Mouse (Mus musculus) liver, embryonic 14.5 days (tissue): Measurements from ENCODE around the gene Ssbp2. TPM values are rescaled to one million over a fixed set of nuclear protein-coding genes. Genes with fewer than 3 reads are reported as not detected.

Experiments used
- ATAC-seq: fragments of 200-750 bp; cut with Nextera tagmentation; 2 replicates; pipeline ENCODE4 v1.8.0; 2017; ENCODE audit warnings: moderate number of reproducible peaks, mild to moderate bottlenecking, moderate library complexity; ENCODE audit not compliant: insufficient read depth
- DNase-seq, 3 experiments: peaks; one replicate each; pipeline ENCODE4 v3.0.0-alpha.2; 2012 to 2013; ENCODE audit warnings: low read depth in 3 of 3, low spot score in 3 of 3
- H3K27ac ChIP-seq: fragments of 300-500 bp; sonication (generic); 2 replicates; pipeline ENCODE4 v1.5.1; 2014; ENCODE audit warnings: moderate library complexity, mild to moderate bottlenecking, control low read depth, inconsistent platforms
- H3K27me3 ChIP-seq: fragments of 300-500 bp; sonication (generic); 2 replicates; pipeline ENCODE4 v1.6.1; 2014; ENCODE audit warnings: mild to moderate bottlenecking, low read length, moderate library complexity; ENCODE audit not compliant: control insufficient read depth, insufficient read depth
- H3K36me3 ChIP-seq: fragments of 300-500 bp; sonication (generic); replicated peaks from 2 replicates; pipeline ENCODE4 v1.6.1; 2014; ENCODE audit warnings: low read depth; ENCODE audit not compliant: control insufficient read depth, insufficient read depth
- H3K4me1 ChIP-seq, 2 experiments: fragments of 200-500 bp in 1 of 2; fragments of 300-500 bp in 1 of 2; sonication (generic) in 1 of 2; replicated peaks; 2 replicates each; pipeline ENCODE4 v1.6.1; 2012 to 2014; ENCODE audit warnings: antibody characterized with exemption in 1 of 2, inconsistent platforms in 1 of 2, low read length in 1 of 2; ENCODE audit not compliant: control insufficient read depth in 2 of 2, insufficient read depth in 2 of 2
- H3K4me2 ChIP-seq: fragments of 300-500 bp; sonication (generic); 2 replicates; pipeline ENCODE4 v1.6.1; 2014; ENCODE audit warnings: low read depth, mild to moderate bottlenecking, control low read depth, moderate library complexity
- H3K4me3 ChIP-seq, 2 experiments: fragments of 200-500 bp in 1 of 2; fragments of 300-500 bp in 1 of 2; sonication (generic) in 1 of 2; 2 replicates each; pipeline ENCODE4 v1.5.1; 2012 to 2014; ENCODE audit warnings: low read depth in 2 of 2, low read length in 2 of 2, mild to moderate bottlenecking in 2 of 2, control low read depth in 1 of 2, inconsistent platforms in 1 of 2, moderate library complexity in 1 of 2; ENCODE audit not compliant: insufficient read depth in 1 of 2
- H3K9ac ChIP-seq: fragments of 300-500 bp; sonication (generic); replicated peaks from 2 replicates; pipeline ENCODE4 v1.6.1; 2014; ENCODE audit warnings: mild to moderate bottlenecking, control low read depth, moderate library complexity
- H3K9me3 ChIP-seq: fragments of 300-500 bp; sonication (generic); 2 replicates; pipeline ENCODE4 v1.6.1; 2016; ENCODE audit warnings: low read length, mixed read lengths; ENCODE audit not compliant: control insufficient read depth
- CTCF ChIP-seq: IDR thresholded peaks from 2 replicates; pipeline ENCODE4 v1.5.1; 2016; ENCODE audit warnings: antibody characterized with exemption, low read depth, control low read depth
- EP300 ChIP-seq: IDR thresholded peaks from 2 replicates; pipeline ENCODE4 v1.6.1; 2016; ENCODE audit warnings: antibody characterized with exemption, low read depth
- WGBS: fragments of 180-500 bp; shearing (Covaris S2); extraction: QIAGEN DNeasy Blood & Tissue Kit; methylation state at CpG from one replicate; pipeline ENCODE4 v1.1.7; 2014; ENCODE audit not compliant: insufficient replicate concordance; 5-methylcytosine and 5-hydroxymethylcytosine counted together
- microRNA-seq: library from miRNA; unstranded; fragments of <30 nt; microRNA quantifications from one replicate; pipeline ENCODE4, GENCODE M21; 2016
- polyA plus RNA-seq, 2 experiments: library from polyadenylated mRNA; depleted of rRNA in 1 of 2; stranded (reverse) in 1 of 2; unstranded in 1 of 2; fragments of >200 nt; fragmentation: Nextera tagmentation in 1 of 2; extraction: Ambion mirVana in 1 of 2; gene quantifications; 2 replicates each; pipeline versions ENCODE4 v1.2.1 to v1.2.3; 2012 to 2014

Gene Ssbp2
- polyA plus RNA-seq, 2 experiments = 23.7 to 43.0 TPM

DNA sequence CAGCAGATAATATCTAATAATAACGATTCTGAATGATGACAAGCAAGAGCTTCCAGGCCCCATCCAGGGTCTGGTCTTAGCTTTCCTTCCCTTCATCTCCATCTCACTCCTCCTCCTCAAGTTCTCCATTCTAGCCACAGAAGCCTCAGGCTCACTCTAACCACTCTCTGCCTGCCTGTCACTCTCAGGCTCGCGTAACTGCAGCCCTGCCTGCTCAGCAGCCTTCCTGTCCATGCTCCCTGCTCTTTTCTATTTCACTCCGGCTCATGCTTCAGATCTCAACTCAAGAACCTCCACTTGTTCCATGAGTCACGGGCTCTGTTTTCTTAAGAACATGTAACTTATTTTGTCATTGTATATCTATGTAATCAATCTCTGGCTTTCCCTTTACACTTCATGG, 286.4 kb downstream of the Ssbp2 start:
- Histone ChIP-seq H3K27ac (no peak overlapping the region), H3K36me3 (no peaks in the 10 kb centered on the region), H3K9ac (no peak overlapping the region), H3K27me3 (peaks cover 7% of the 10 kb centered on the region), H3K4me1 (no peaks in the 10 kb centered on the region), H3K4me3 (no peak overlapping the region), H3K4me2 (no peak overlapping the region), H3K9me3 (no peaks in the 10 kb centered on the region)
- 59% methylated on average over 5 of the region's 5 CpGs for WGBS
- TF ChIP-seq CTCF = no peak
- no peak for TF ChIP-seq EP300
- DNase-seq (no peak), ATAC-seq (no peak)

DNA sequence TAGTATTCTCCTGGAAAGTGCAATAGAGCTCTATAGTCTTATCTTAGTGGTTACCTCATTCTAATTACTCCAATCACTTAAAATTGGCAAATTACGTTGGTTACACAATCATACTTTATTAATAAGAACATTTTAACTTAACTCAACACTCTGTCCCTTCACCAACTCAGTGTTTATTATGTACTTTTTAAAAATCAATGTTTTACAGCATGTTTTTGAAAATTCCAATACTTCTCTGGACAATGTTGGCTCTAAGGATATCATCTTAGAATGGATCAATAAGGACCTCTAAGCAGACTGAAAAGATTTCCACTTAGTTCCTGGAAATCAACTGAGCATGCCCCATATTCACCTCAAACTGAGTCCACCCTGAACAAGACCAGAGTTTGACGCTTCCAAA, 288.3 kb downstream of the Ssbp2 start:
- Histone ChIP-seq H3K4me2 (no peak overlapping the region), H3K27ac (no peak overlapping the region), H3K27me3 (no peaks in the 10 kb centered on the region), H3K9me3 (no peaks in the 10 kb centered on the region), H3K9ac (no peak overlapping the region), H3K36me3 (no peaks in the 10 kb centered on the region), H3K4me1 (no peaks in the 10 kb centered on the region), H3K4me3 (no peak overlapping the region)
- no peak for DNase-seq
- no peak for ATAC-seq
- no peak for TF ChIP-seq EP300
- no peak for TF ChIP-seq CTCF
- 72% methylated on average over 2 of the region's 2 CpGs for WGBS

DNA sequence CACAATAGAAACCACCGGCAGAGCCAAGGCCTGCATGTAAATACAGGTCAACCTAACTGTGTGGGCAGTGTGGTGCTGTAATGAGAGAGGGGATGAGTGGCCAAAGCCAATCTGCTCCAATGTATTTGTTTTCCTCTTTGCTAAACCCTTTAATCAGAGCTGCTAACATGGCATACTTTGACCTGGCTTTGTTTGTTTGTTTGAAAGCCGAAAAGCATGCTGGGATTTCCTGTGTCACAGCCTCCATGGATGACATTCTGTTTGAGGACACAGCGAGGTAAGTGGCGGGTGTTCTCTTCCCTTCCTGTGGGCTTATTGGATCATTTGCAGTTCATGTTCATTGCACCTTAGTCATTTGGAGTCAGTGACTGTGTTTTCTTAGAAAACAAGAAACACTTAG, 289.9 kb downstream of the Ssbp2 start:
- no peak overlapping the region for H3K9ac ChIP-seq
- no peak overlapping the region for H3K27ac ChIP-seq
- ATAC-seq = no peak
- 64% methylated on average over 4 of the region's 4 CpGs for WGBS
- no peak overlapping the region for H3K4me2 ChIP-seq
- no peaks in the 10 kb centered on the region for H3K27me3 ChIP-seq
- H3K4me3 ChIP-seq = no peak overlapping the region
- no peaks in the 10 kb centered on the region for H3K36me3 ChIP-seq
- no peaks in the 10 kb centered on the region for H3K4me1 ChIP-seq
- TF ChIP-seq CTCF (no peak), EP300 (no peak)
- DNase-seq = no peak
- H3K9me3 ChIP-seq = no peaks in the 10 kb centered on the region

Small RNA genes within 50 kb of the gene (microRNA-seq; reads per million reads assigned to microRNA genes)
- not detected for gene Gm27656

Other genes with a start within 250 kb of the Ssbp2 start
- 0.56 and 0.94 TPM in 2 replicates for gene Atg10, start 236.3 kb upstream of the Ssbp2 start, polyA plus RNA-seq (2012; rRNA removed)
- gene Atg10, start 236.3 kb upstream of the Ssbp2 start, polyA plus RNA-seq (2014; fragmentation: Nextera tagmentation; extraction: Ambion mirVana) = 2.7 and 2.8 TPM in 2 replicates